Mouse (Mus musculus) MEL (cell line): Measurements from ENCODE around the gene Ndufb4. TPM values are rescaled to one million over a fixed set of nuclear protein-coding genes. Genes with fewer than 3 reads are reported as not detected.

Experiments used
- DNase-seq: peaks from one replicate; pipeline ENCODE4 v3.0.0; 2011; ENCODE audit warnings: low read depth, low spot score
- H3K27ac ChIP-seq: 2 replicates; pipeline ENCODE4 v1.5.1; 2012; ENCODE audit warnings: low read depth, mild to moderate bottlenecking, control low read depth, low read length, moderate library complexity; ENCODE audit not compliant: control insufficient read depth
- H3K27me3 ChIP-seq, 2 experiments: fragments of 150-350 bp in 1 of 2; sonication (generic) in 1 of 2; 2 replicates each; pipeline ENCODE4 v1.6.1; 2012; ENCODE audit warnings: low read length in 2 of 2, mild to moderate bottlenecking in 2 of 2, improper control_type of control experiment in 1 of 2, moderate library complexity in 1 of 2; ENCODE audit not compliant: insufficient read depth in 2 of 2, control insufficient read depth in 1 of 2
- H3K36me3 ChIP-seq, 2 experiments: 2 replicates each; pipeline ENCODE4 v1.6.1; 2012 to 2014; ENCODE audit warnings: low read length in 2 of 2, improper control_type of control experiment in 1 of 2, inconsistent platforms in 1 of 2, mild to moderate bottlenecking in 1 of 2; ENCODE audit not compliant: insufficient read depth in 2 of 2, control insufficient read depth in 1 of 2
- H3K4me1 ChIP-seq, 2 experiments: fragments of 150-350 bp in 1 of 2; sonication (generic) in 1 of 2; 2 replicates each; pipeline ENCODE4 v1.6.1; 2012; ENCODE audit warnings: low read length in 2 of 2, improper control_type of control experiment in 1 of 2, mild to moderate bottlenecking in 1 of 2; ENCODE audit not compliant: insufficient read depth in 2 of 2, control insufficient read depth in 1 of 2
- H3K4me3 ChIP-seq, 2 experiments: fragments of 150-350 bp in 1 of 2; sonication (generic) in 1 of 2; 2 replicates each; pipeline ENCODE4 v1.5.1; 2012; ENCODE audit warnings: low read depth in 2 of 2, low read length in 2 of 2, mild to moderate bottlenecking in 2 of 2, moderate library complexity in 2 of 2, control low read depth in 1 of 2, improper control_type of control experiment in 1 of 2; ENCODE audit not compliant: control insufficient read depth in 1 of 2, insufficient read depth in 1 of 2
- H3K79me2 ChIP-seq: 2 replicates; pipeline ENCODE4 v1.6.1; 2012; ENCODE audit warnings: mild to moderate bottlenecking, low read length, moderate library complexity; ENCODE audit not compliant: control insufficient read depth, poor library complexity, insufficient read depth
- H3K9ac ChIP-seq: 2 replicates; pipeline ENCODE4 v1.6.1; 2012; ENCODE audit warnings: low read depth, mild to moderate bottlenecking, control low read depth, low read length, moderate library complexity; ENCODE audit not compliant: control insufficient read depth, poor library complexity, severe bottlenecking
- H3K9me3 ChIP-seq: fragments of 150-350 bp; sonication (generic); replicated peaks from 2 replicates; pipeline ENCODE4 v1.6.1; 2012; ENCODE audit warnings: mild to moderate bottlenecking, low read length, improper control_type of control experiment, moderate library complexity; ENCODE audit not compliant: insufficient read depth
- BHLHE40 ChIP-seq: IDR thresholded peaks from 2 replicates; pipeline ENCODE4 v1.6.1; 2012; ENCODE audit warnings: low read depth, mild to moderate bottlenecking, inconsistent platforms, low read length, improper control_type of control experiment, borderline replicate concordance
- CHD1 ChIP-seq: IDR thresholded peaks from 2 replicates; pipeline ENCODE4 v1.6.1; 2012; ENCODE audit warnings: low read depth, mild to moderate bottlenecking, inconsistent platforms, low read length, improper control_type of control experiment
- CHD2 ChIP-seq: IDR thresholded peaks from 2 replicates; pipeline ENCODE4 v1.6.1; 2011; ENCODE audit warnings: low read length, improper control_type of control experiment
- CTCF ChIP-seq, 3 experiments: IDR thresholded peaks in 2 of 3; conservative IDR thresholded peaks in 1 of 3; 2 replicates each; pipeline ENCODE4 v1.5.1; 2011 to 2012; ENCODE audit warnings: low read length in 3 of 3, low read depth in 2 of 3, mild to moderate bottlenecking in 2 of 3, improper control_type of control experiment in 1 of 3, inconsistent platforms in 1 of 3, mixed read lengths in 1 of 3, moderate library complexity in 1 of 3; ENCODE audit not compliant: control insufficient read depth in 1 of 3, insufficient read depth in 1 of 3, poor library complexity in 1 of 3, severe bottlenecking in 1 of 3
- E2F4 ChIP-seq: IDR thresholded peaks from 2 replicates; pipeline ENCODE4 v1.6.1; 2011; ENCODE audit warnings: low read depth, low read length, improper control_type of control experiment, borderline replicate concordance
- ELF1 ChIP-seq: IDR thresholded peaks from 2 replicates; pipeline ENCODE4 v1.6.1; 2014; ENCODE audit warnings: low read depth, mild to moderate bottlenecking, inconsistent platforms, low read length, improper control_type of control experiment, moderate library complexity
- EP300 ChIP-seq, 2 experiments: IDR thresholded peaks; 2 replicates each; pipeline ENCODE4 v1.6.1; 2011; ENCODE audit warnings: improper control_type of control experiment in 2 of 2, low read length in 2 of 2, low read depth in 1 of 2, mild to moderate bottlenecking in 1 of 2
- ETS1 ChIP-seq: IDR thresholded peaks from 2 replicates; pipeline ENCODE4 v1.6.1; 2012; ENCODE audit warnings: low read depth, mild to moderate bottlenecking, inconsistent platforms, low read length, improper control_type of control experiment, moderate library complexity
- GABPA ChIP-seq: IDR thresholded peaks from 2 replicates; pipeline ENCODE4 v1.6.1; 2012; ENCODE audit warnings: low read depth, mild to moderate bottlenecking, inconsistent platforms, low read length, improper control_type of control experiment, moderate library complexity
- GATA1 ChIP-seq: IDR thresholded peaks from 2 replicates; pipeline ENCODE4 v1.6.1; 2011; ENCODE audit warnings: low read depth, low read length, improper control_type of control experiment
- HCFC1 ChIP-seq: IDR thresholded peaks from 2 replicates; pipeline ENCODE4 v1.6.1; 2012; ENCODE audit warnings: low read depth, mild to moderate bottlenecking, inconsistent platforms, low read length, improper control_type of control experiment, moderate library complexity
- JUND ChIP-seq: IDR thresholded peaks from 2 replicates; pipeline ENCODE4 v1.6.1; 2011; ENCODE audit warnings: low read depth, mild to moderate bottlenecking, improper control_type of control experiment, low read length
- KAT2A ChIP-seq: conservative IDR thresholded peaks from 2 replicates; pipeline ENCODE4 v1.6.1; 2012; ENCODE audit warnings: low read depth, low read length, improper control_type of control experiment, inconsistent platforms
- MAFK ChIP-seq: IDR thresholded peaks from 2 replicates; pipeline ENCODE4 v1.6.1; 2011; ENCODE audit warnings: low read depth, mild to moderate bottlenecking, low read length, improper control_type of control experiment, borderline replicate concordance
- MAX ChIP-seq: IDR thresholded peaks from 2 replicates; pipeline ENCODE4 v1.6.1; 2011; ENCODE audit warnings: low read length, improper control_type of control experiment
- MAZ ChIP-seq: IDR thresholded peaks from 2 replicates; pipeline ENCODE4 v1.6.1; 2012; ENCODE audit warnings: low read depth, mild to moderate bottlenecking, inconsistent platforms, low read length, improper control_type of control experiment
- MEF2A ChIP-seq: IDR thresholded peaks from 2 replicates; pipeline ENCODE4 v1.6.1; 2014; ENCODE audit warnings: low read depth, mild to moderate bottlenecking, inconsistent platforms, low read length, improper control_type of control experiment; ENCODE audit not compliant: poor library complexity, insufficient replicate concordance, severe bottlenecking; ENCODE audit errors: extremely low read depth
- MXI1 ChIP-seq: IDR thresholded peaks from 2 replicates; pipeline ENCODE4 v1.6.1; 2011; ENCODE audit warnings: mild to moderate bottlenecking, low read depth, low read length, improper control_type of control experiment
- MYB ChIP-seq: IDR thresholded peaks from 2 replicates; pipeline ENCODE4 v1.6.1; 2011; ENCODE audit warnings: mild to moderate bottlenecking, low read depth, low read length, improper control_type of control experiment
- MYC ChIP-seq: IDR thresholded peaks from 2 replicates; pipeline ENCODE4 v1.6.1; 2011; ENCODE audit warnings: low read depth, mild to moderate bottlenecking, low read length, improper control_type of control experiment, moderate library complexity
- NELFE ChIP-seq: IDR thresholded peaks from 2 replicates; pipeline ENCODE4 v1.6.1; 2011; ENCODE audit warnings: low read depth, low read length, improper control_type of control experiment
- NRF1 ChIP-seq: IDR thresholded peaks from 2 replicates; pipeline ENCODE4 v1.6.1; 2014; ENCODE audit warnings: low read depth, mild to moderate bottlenecking, inconsistent platforms, low read length, improper control_type of control experiment, moderate library complexity; ENCODE audit not compliant: poor library complexity, insufficient read depth, severe bottlenecking
- POLR2A ChIP-seq, 2 experiments: IDR thresholded peaks; 2 replicates each; pipeline ENCODE4 v1.6.1; 2011 to 2012; ENCODE audit warnings: low read length in 2 of 2, mild to moderate bottlenecking in 2 of 2, control low read depth in 1 of 2, improper control_type of control experiment in 1 of 2, low read depth in 1 of 2, moderate library complexity in 1 of 2; ENCODE audit not compliant: control insufficient read depth in 1 of 2, insufficient read depth in 1 of 2, poor library complexity in 1 of 2
- POLR2AphosphoS2 ChIP-seq: IDR thresholded peaks from 2 replicates; pipeline ENCODE4 v1.6.1; 2011; ENCODE audit warnings: low read length, improper control_type of control experiment
- SIN3A ChIP-seq: IDR thresholded peaks from 2 replicates; pipeline ENCODE4 v1.6.1; 2012; ENCODE audit warnings: low read length, improper control_type of control experiment, inconsistent platforms
- SMC3 ChIP-seq: IDR thresholded peaks from 2 replicates; pipeline ENCODE4 v1.6.1; 2011; ENCODE audit warnings: low read depth, low read length, improper control_type of control experiment
- TAL1 ChIP-seq: IDR thresholded peaks from 2 replicates; pipeline ENCODE4 v1.6.1; 2012; ENCODE audit warnings: mild to moderate bottlenecking, inconsistent platforms, low read length, moderate library complexity, mixed read lengths
- TBP ChIP-seq: IDR thresholded peaks from 2 replicates; pipeline ENCODE4 v1.8.0; 2011; ENCODE audit warnings: low read depth, low read length, improper control_type of control experiment
- TCF12 ChIP-seq: IDR thresholded peaks from 2 replicates; pipeline ENCODE4 v1.6.1; 2014; ENCODE audit warnings: low read depth, mild to moderate bottlenecking, inconsistent platforms, low read length, improper control_type of control experiment, moderate library complexity
- UBTF ChIP-seq: IDR thresholded peaks from 2 replicates; pipeline ENCODE4 v1.6.1; 2012; ENCODE audit warnings: low read depth, mild to moderate bottlenecking, inconsistent platforms, low read length, improper control_type of control experiment, moderate library complexity, borderline replicate concordance; ENCODE audit not compliant: insufficient read depth
- USF1 ChIP-seq: IDR thresholded peaks from 2 replicates; pipeline ENCODE4 v1.6.1; 2014; ENCODE audit warnings: low read depth, mild to moderate bottlenecking, inconsistent platforms, low read length, improper control_type of control experiment, moderate library complexity
- USF2 ChIP-seq, 2 experiments: IDR thresholded peaks; 2 replicates each; pipeline ENCODE4 v1.6.1; 2011 to 2012; ENCODE audit warnings: improper control_type of control experiment in 2 of 2, low read length in 2 of 2, borderline replicate concordance in 1 of 2, inconsistent platforms in 1 of 2, low read depth in 1 of 2, mild to moderate bottlenecking in 1 of 2; ENCODE audit not compliant: insufficient read depth in 1 of 2
- ZC3H11A ChIP-seq: IDR thresholded peaks from 2 replicates; pipeline ENCODE4 v1.6.1; 2012; ENCODE audit warnings: low read depth, mild to moderate bottlenecking, inconsistent platforms, low read length, improper control_type of control experiment
- ZKSCAN1 ChIP-seq: IDR thresholded peaks from 2 replicates; pipeline ENCODE4 v1.6.1; 2012; ENCODE audit warnings: low read depth, mild to moderate bottlenecking, inconsistent platforms, low read length, improper control_type of control experiment, moderate library complexity
- ZMIZ1 ChIP-seq: IDR thresholded peaks from 2 replicates; pipeline ENCODE4 v1.6.1; 2012; ENCODE audit warnings: low read depth, mild to moderate bottlenecking, inconsistent platforms, low read length, improper control_type of control experiment, moderate library complexity
- ZNF384 ChIP-seq: IDR thresholded peaks from 2 replicates; pipeline ENCODE4 v1.6.1; 2012; ENCODE audit warnings: low read depth, mild to moderate bottlenecking, inconsistent platforms, low read length, improper control_type of control experiment
- polyA plus RNA-seq, 2 experiments: library from polyadenylated mRNA; stranded (reverse) in 1 of 2; unstranded in 1 of 2; fragments of >175 nt in 1 of 2; fragments of >200 nt in 1 of 2; gene quantifications; 2 replicates each; pipeline versions ENCODE4 v1.2.1 to v1.2.4; 2012; ENCODE audit warnings: low replicate concordance in 2 of 2, low read depth in 1 of 2; ENCODE audit not compliant: insufficient read length in 2 of 2, insufficient read depth in 1 of 2, missing spikeins in 1 of 2
- total RNA-seq: library from RNA; depleted of rRNA; stranded (reverse); fragments of 300-350 nt; gene quantifications from 2 replicates; pipeline ENCODE4 v1.2.3, GENCODE M21; 2012

The Ndufb4 gene
- total and polyA plus RNA-seq, 3 experiments = 28.9 to 48.0 TPM; not detected in 1

DNA sequence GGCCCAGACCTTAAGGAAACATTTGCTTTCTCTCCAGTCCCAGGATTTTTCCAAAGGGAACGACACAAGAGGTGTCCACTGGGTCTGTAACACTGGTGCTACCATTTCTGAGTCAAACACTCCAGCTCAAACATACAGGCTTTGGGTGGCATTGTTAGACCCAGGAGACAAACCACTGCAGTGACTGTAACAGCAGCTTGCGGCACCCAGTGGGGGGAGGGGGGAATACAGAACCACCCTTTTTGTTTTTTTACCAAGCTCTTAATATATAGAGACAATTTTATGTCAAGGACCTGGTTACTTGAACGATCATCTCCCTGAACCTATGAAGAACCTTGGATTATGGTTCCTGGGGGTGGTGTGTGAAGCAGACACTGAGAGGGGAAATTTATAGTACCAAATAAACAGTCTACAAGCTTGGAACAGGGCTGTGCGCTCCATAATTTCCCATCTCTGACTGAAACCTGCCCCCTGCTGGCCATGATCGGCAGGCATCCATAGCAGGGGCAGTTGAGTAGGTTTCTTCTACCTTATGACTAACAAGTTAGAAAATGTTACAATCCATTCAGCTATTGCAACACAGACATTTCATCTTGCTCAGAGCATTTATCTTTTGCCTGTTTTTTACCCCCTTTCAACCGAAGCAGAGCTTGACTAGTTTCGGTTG, 28.2 kb upstream of the Ndufb4 start:
- H3K27ac ChIP-seq = peak overlapping the region; percentile 35; the same call in 1 of the 2 replicates
- no peaks in the 10 kb centered on the region for H3K27me3 ChIP-seq
- TF ChIP-seq SIN3A (peak; percentile 54), ZNF384 (peak; percentile 33; the same call in 1 of the 2 replicates), EP300 (IDR thresholded peaks at IDR 0.05; ENCODE audit: low read depth in 1 of 2, low read length in 2 of 2) (0 out of 4 replicates have a peak, but pooled peaks of 1 of the 2 experiments have one; percentile 7), POLR2A (IDR thresholded peaks at IDR 0.05; ENCODE audit: control insufficient read depth in 1 of 2, insufficient read depth in 1 of 2, low read depth in 1 of 2, low read length in 2 of 2, poor library complexity in 1 of 2) (no peak), HCFC1 (0 out of 2 replicates have a peak, but pooled peaks have one; percentile 42), MYB (no peak), USF1 (no peak), USF2 (IDR thresholded peaks at IDR 0.05; ENCODE audit: borderline replicate concordance in 1 of 2, insufficient read depth in 1 of 2, low read depth in 1 of 2, low read length in 2 of 2) (no peak), NRF1 (no peak), TBP (no peak), KAT2A (no peak), TCF12 (no peak), GATA1 (no peak), POLR2AphosphoS2 (no peak), GABPA (no peak), CHD1 (no peak), MAZ (no peak; the same call in 1 of the 2 replicates), ZKSCAN1 (no peak), ETS1 (no peak), E2F4 (no peak), CHD2 (no peak), SMC3 (peak; percentile 88), CTCF (IDR thresholded peaks at IDR 0.05 in 2 of 3, conservative IDR thresholded peaks at IDR 0.05 in 1 of 3; ENCODE audit: control insufficient read depth in 1 of 3, insufficient read depth in 1 of 3, low read depth in 2 of 3, low read length in 3 of 3, poor library complexity in 1 of 3, severe bottlenecking in 1 of 3) (peak; percentile 84 to 89 (median 86)), TAL1 (no peak), MAFK (no peak), MYC (peak; percentile 57; the same call in 1 of the 2 replicates), MAX (no peak), NELFE (no peak), MEF2A (no peak), ELF1 (no peak), BHLHE40 (0 out of 2 replicates have a peak, but pooled peaks have one; percentile 29), UBTF (no peak), ZC3H11A (peak; percentile 83), JUND (no peak), MXI1 (no peak; the same call in 1 of the 2 replicates), ZMIZ1 (no peak)

More for the DNA sequence above, 28.2 kb upstream of the Ndufb4 start:
- Histone ChIP-seq H3K36me3 (peaks cover 0 to 11% of the 10 kb centered on the region in 2 experiments; a peak in 2 of 4 replicates), H3K79me2 (peaks cover 1% of the 10 kb centered on the region; the same call in 1 of the 2 replicates), H3K9me3 (no peaks in the 10 kb centered on the region), H3K4me1 (peaks cover 10 to 16% of the 10 kb centered on the region in 2 experiments), H3K4me3 (peak overlapping the region; percentile 64 to 71), H3K9ac (peak overlapping the region; percentile 89)
- peak; percentile 91 for DNase-seq
